In genomic region chr1:194034199-194034883, GRCm38 (mm10) we compare ENCODE assay signal across 15 mouse cellular contexts.
DNase-seq lines count a peak whose midpoint lies in the region; ATAC-seq lines count a peak whose summit lies in the region.
"Had no signal": no experiment of that assay in that cellular context is flagged by ENCODE, and none has a peak within 500 bp of the region (broad histone marks: within the 10 kb centered on the region; RNA-seq: fewer than 3 reads in every experiment).

No protein-coding gene starts in this region.

- H3K27me3 ChIP-seq in neural tube, embryonic 11.5 days (ENCODE audit: control insufficient read depth, insufficient read depth, low read length) = no peaks in the 10 kb centered on the region
- no peaks in the 10 kb centered on the region for H3K27me3 ChIP-seq in neural tube, embryonic 15.5 days (replicated peaks)
- H3K27me3 ChIP-seq in embryonic facial prominence, embryonic 10.5 days (replicated peaks; ENCODE audit: low read depth, poor library complexity, severe bottlenecking) = peaks cover 12% of the 10 kb centered on the region
- H3K27me3 ChIP-seq in forebrain, embryonic 16.5 days (replicated peaks; ENCODE audit: control insufficient read depth, insufficient read depth, low read length) = no peaks in the 10 kb centered on the region
- no peaks in the 10 kb centered on the region for H3K27me3 ChIP-seq in midbrain, embryonic 16.5 days (ENCODE audit: control insufficient read depth, insufficient read depth, low read depth, low read length)
- H3K27me3 ChIP-seq: heart, embryonic 13.5 days; kidney, embryonic 15.5 days had no signal

- H3K9me3 ChIP-seq in neural tube, embryonic 11.5 days (ENCODE audit: control insufficient read depth, low read length) = no peaks in the 10 kb centered on the region
- no peaks in the 10 kb centered on the region for H3K9me3 ChIP-seq in neural tube, embryonic 15.5 days (replicated peaks)
- H3K9me3 ChIP-seq in embryonic facial prominence, embryonic 10.5 days = no peaks in the 10 kb centered on the region
- H3K9me3 ChIP-seq in forebrain, embryonic 16.5 days (ENCODE audit: control insufficient read depth, low read length) = no peaks in the 10 kb centered on the region
- no peaks in the 10 kb centered on the region for H3K9me3 ChIP-seq in midbrain, embryonic 16.5 days (replicated peaks; ENCODE audit: control insufficient read depth, low read length, poor library complexity, severe bottlenecking)
- H3K9me3 ChIP-seq: heart, embryonic 13.5 days; kidney, embryonic 15.5 days had no signal

- 36% methylated on average over 5 of the region's 5 CpGs for WGBS in neural tube, embryonic 11.5 days
- 35% methylated on average over 5 of the region's 5 CpGs for WGBS in neural tube, embryonic 15.5 days
- WGBS in embryonic facial prominence, embryonic 10.5 days = 37% methylated on average over 5 of the region's 5 CpGs
- 12% methylated on average over 5 of the region's 5 CpGs for WGBS in forebrain, embryonic 16.5 days
- WGBS in midbrain, embryonic 16.5 days = 12% methylated on average over 5 of the region's 5 CpGs

- H3K4me1 ChIP-seq in neural tube, embryonic 11.5 days (ENCODE audit: control insufficient read depth, insufficient read depth, low read length) = no peaks in the 10 kb centered on the region
- 0 out of 2 replicates have a peak, but pooled peaks cover 6% of the 10 kb centered on the region for H3K4me1 ChIP-seq in neural tube, embryonic 15.5 days
- peaks cover 10% of the 10 kb centered on the region for H3K4me1 ChIP-seq in embryonic facial prominence, embryonic 10.5 days
- peaks cover 15% of the 10 kb centered on the region for H3K4me1 ChIP-seq in forebrain, embryonic 16.5 days (replicated peaks; ENCODE audit: control insufficient read depth, insufficient read depth, low read length)
- H3K4me1 ChIP-seq in midbrain, embryonic 16.5 days (ENCODE audit: control insufficient read depth, insufficient read depth, low read length) = peaks cover 4% of the 10 kb centered on the region
- H3K4me1 ChIP-seq: heart, embryonic 13.5 days; kidney, embryonic 15.5 days had no signal

- no peak overlapping the region for H3K4me2 ChIP-seq in neural tube, embryonic 11.5 days (ENCODE audit: low read depth)
- no peak overlapping the region for H3K4me2 ChIP-seq in neural tube, embryonic 15.5 days
- no peak overlapping the region for H3K4me2 ChIP-seq in forebrain, embryonic 16.5 days (ENCODE audit: low read length)
- H3K4me2 ChIP-seq in midbrain, embryonic 16.5 days (ENCODE audit: low read length) = no peak overlapping the region
- H3K4me2 ChIP-seq: heart, embryonic 13.5 days; kidney, embryonic 15.5 days had no signal

- DNase-seq in neural tube, embryonic 11.5 days (ENCODE audit: low spot score) = no peak
- no peak for DNase-seq in embryonic facial prominence, embryonic 10.5 days (ENCODE audit: low spot score)
- DNase-seq in gastrocnemius, postnatal 10 days = no peak
- DNase-seq in B cell, adult 2 months = no peak
- DNase-seq in layer of hippocampus, postnatal 10 days (ENCODE audit: low spot score in 2 of 2) = no peak
- DNase-seq: cerebellum, adult 11-12 months; gastrocnemius, postnatal 25 days; liver; thymus, postnatal 25 days had no signal

- H3K27ac ChIP-seq in neural tube, embryonic 11.5 days (ENCODE audit: low read depth, low read length) = no peak overlapping the region
- H3K27ac ChIP-seq in neural tube, embryonic 15.5 days (replicated peaks) = no peak overlapping the region
- H3K27ac ChIP-seq in embryonic facial prominence, embryonic 10.5 days (replicated peaks) = peak overlapping the region; percentile 0; the same call in 1 of the 2 replicates
- H3K27ac ChIP-seq in forebrain, embryonic 16.5 days (ENCODE audit: low read length) = peak overlapping the region; percentile 16
- no peak overlapping the region for H3K27ac ChIP-seq in midbrain, embryonic 16.5 days (ENCODE audit: low read length)
- H3K27ac ChIP-seq: heart, embryonic 13.5 days; kidney, embryonic 15.5 days had no signal

- ATAC-seq in neural tube, embryonic 11.5 days (ENCODE audit: insufficient read depth, low FRiP score, low TSS enrichment) = peak; percentile 48; the same call in 1 of the 2 replicates
- no peak for ATAC-seq in neural tube, embryonic 15.5 days (ENCODE audit: low FRiP score)
- ATAC-seq in forebrain, embryonic 16.5 days = peak; percentile 62
- 0 out of 2 replicates have a peak, but pooled peaks have one; percentile 25 for ATAC-seq in midbrain, embryonic 16.5 days
- ATAC-seq: inflammation-experienced regulatory T-cells, adult 6 months had no signal

- H3K4me3 ChIP-seq in neural tube, embryonic 11.5 days (ENCODE audit: low read depth, low read length) = no peak overlapping the region
- no peak overlapping the region for H3K4me3 ChIP-seq in neural tube, embryonic 15.5 days (replicated peaks)
- H3K4me3 ChIP-seq in embryonic facial prominence, embryonic 10.5 days = no peak overlapping the region
- H3K4me3 ChIP-seq in forebrain, embryonic 16.5 days (replicated peaks; ENCODE audit: low read length) = no peak overlapping the region
- no peak overlapping the region for H3K4me3 ChIP-seq in midbrain, embryonic 16.5 days (ENCODE audit: low read depth, low read length)
- H3K4me3 ChIP-seq: heart, embryonic 13.5 days; kidney, embryonic 15.5 days had no signal

- H3K36me3 ChIP-seq in neural tube, embryonic 11.5 days (ENCODE audit: control insufficient read depth, insufficient read depth, low read length) = no peaks in the 10 kb centered on the region
- H3K36me3 ChIP-seq in neural tube, embryonic 15.5 days = no peaks in the 10 kb centered on the region
- no peaks in the 10 kb centered on the region for H3K36me3 ChIP-seq in embryonic facial prominence, embryonic 10.5 days (replicated peaks)
- H3K36me3 ChIP-seq in forebrain, embryonic 16.5 days (ENCODE audit: control insufficient read depth, insufficient read depth) = no peaks in the 10 kb centered on the region
- no peaks in the 10 kb centered on the region for H3K36me3 ChIP-seq in midbrain, embryonic 16.5 days (ENCODE audit: control insufficient read depth, insufficient read depth, low read length)
- H3K36me3 ChIP-seq: heart, embryonic 13.5 days; kidney, embryonic 15.5 days had no signal

- H3K9ac ChIP-seq in neural tube, embryonic 11.5 days (ENCODE audit: low read length) = no peak overlapping the region
- no peak overlapping the region for H3K9ac ChIP-seq in neural tube, embryonic 15.5 days (replicated peaks)
- no peak overlapping the region for H3K9ac ChIP-seq in forebrain, embryonic 16.5 days (replicated peaks; ENCODE audit: low read depth, low read length)
- H3K9ac ChIP-seq in midbrain, embryonic 16.5 days (ENCODE audit: low read depth, low read length) = no peak overlapping the region
- H3K9ac ChIP-seq: heart, embryonic 13.5 days; kidney, embryonic 15.5 days had no signal

Comparison
In these comparisons a context has a peak if more than half of its experiments do, and no peak if none do; other contexts are left out.
1. H3K27ac ChIP-seq: peak in embryonic facial prominence, embryonic 10.5 days (single experiment) and forebrain, embryonic 16.5 days (single experiment); none in neural tube, embryonic 11.5 days (single experiment), neural tube, embryonic 15.5 days (single experiment) and midbrain, embryonic 16.5 days (single experiment).